Comparison of ENCODE assay signal across 9 mouse cellular contexts in the genomic region with DNA sequence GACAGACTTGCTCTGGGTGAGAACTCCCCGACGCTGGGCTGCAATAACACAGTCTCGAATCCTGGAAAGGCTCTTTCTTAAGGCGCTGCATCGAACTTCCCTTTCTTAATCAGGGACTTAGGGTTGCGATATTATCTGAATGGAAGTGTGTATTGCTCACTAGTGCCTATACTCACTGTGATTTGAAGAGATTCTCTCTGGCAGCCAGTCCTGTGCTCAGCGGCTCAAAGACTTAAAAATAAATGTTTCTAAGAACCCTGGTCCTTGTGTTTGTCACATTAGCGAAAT. TPM values are rescaled to one million over a fixed set of nuclear protein-coding genes. Genes with fewer than 3 reads are reported as not detected.
A peak's percentile ranks its signal among the peaks of the same experiment; 100 is the strongest.
DNase-seq lines count a peak whose midpoint lies in the region; ATAC-seq lines count a peak whose summit lies in the region.
"Had no signal": no experiment of that assay in that cellular context is flagged by ENCODE, and none has a peak within 500 bp of the region (broad histone marks: within the 10 kb centered on the region; RNA-seq: fewer than 3 reads in every experiment).

No protein-coding gene starts in this region.

- H3K4me1 ChIP-seq in heart, embryonic 13.5 days, result peaks cover 27% of the 10 kb centered on the region
- peaks cover 18% of the 10 kb centered on the region for H3K4me1 ChIP-seq in embryonic facial prominence, embryonic 10.5 days
- H3K4me1 ChIP-seq in hindbrain, embryonic 13.5 days (replicated peaks), result peaks cover 15% of the 10 kb centered on the region
- H3K4me1 ChIP-seq in midbrain, embryonic 11.5 days (ENCODE audit: control insufficient read depth, insufficient read depth, low read length), result peaks cover 8% of the 10 kb centered on the region

- DNase-seq in heart, postnatal 36 days, result no peak
- DNase-seq in embryonic facial prominence, embryonic 10.5 days (ENCODE audit: low spot score), result no peak
- no peak for DNase-seq in midbrain, embryonic 11.5 days (ENCODE audit: low spot score, missing footprints)
- DNase-seq in adrenal gland, postnatal 10 days, result no peak
- DNase-seq in right cerebral cortex, postnatal 10 days (ENCODE audit: low spot score in 2 of 2), result no peak

- H3K4me2 ChIP-seq in heart, embryonic 13.5 days, result peak overlapping the region; percentile 94
- peak overlapping the region; percentile 96 for H3K4me2 ChIP-seq in hindbrain, embryonic 13.5 days
- peak overlapping the region; percentile 88; the same call in 1 of the 2 replicates for H3K4me2 ChIP-seq in midbrain, embryonic 11.5 days

- no peaks in the 10 kb centered on the region for H3K9me3 ChIP-seq in heart, embryonic 13.5 days
- H3K9me3 ChIP-seq in embryonic facial prominence, embryonic 10.5 days, result no peaks in the 10 kb centered on the region
- H3K9me3 ChIP-seq in hindbrain, embryonic 13.5 days, result no peaks in the 10 kb centered on the region
- H3K9me3 ChIP-seq in midbrain, embryonic 11.5 days (ENCODE audit: control insufficient read depth, low read length), result no peaks in the 10 kb centered on the region

- intact Hi-C loops in heart, postnatal 36 days (cut with DNase I), result loop anchor here (5.0 kb wide), 1 partner anchor 39 kb away; no protein-coding TSS in a partner anchor

- no peak overlapping the region for H3K27ac ChIP-seq in heart, embryonic 13.5 days (replicated peaks)
- no peak overlapping the region for H3K27ac ChIP-seq in embryonic facial prominence, embryonic 10.5 days (replicated peaks)
- H3K27ac ChIP-seq in hindbrain, embryonic 13.5 days, result no peak overlapping the region
- no peak overlapping the region for H3K27ac ChIP-seq in midbrain, embryonic 11.5 days (ENCODE audit: low read depth, low read length)

- peak overlapping the region; percentile 90 for H3K9ac ChIP-seq in heart, embryonic 13.5 days
- H3K9ac ChIP-seq in hindbrain, embryonic 13.5 days, result peak overlapping the region; percentile 77; the same call in 1 of the 2 replicates
- H3K9ac ChIP-seq in midbrain, embryonic 11.5 days (ENCODE audit: low read length), result no peak overlapping the region

- H3K27me3 ChIP-seq in heart, embryonic 13.5 days (replicated peaks), result peaks cover 8% of the 10 kb centered on the region; the same call in 1 of the 2 replicates
- peaks cover 32% of the 10 kb centered on the region for H3K27me3 ChIP-seq in embryonic facial prominence, embryonic 10.5 days (replicated peaks; ENCODE audit: low read depth, poor library complexity, severe bottlenecking)
- H3K27me3 ChIP-seq in hindbrain, embryonic 13.5 days, result peaks cover 35% of the 10 kb centered on the region
- peaks cover 7% of the 10 kb centered on the region; the same call in 1 of the 2 replicates for H3K27me3 ChIP-seq in midbrain, embryonic 11.5 days (ENCODE audit: control insufficient read depth, insufficient read depth, low read length)

- peak overlapping the region; percentile 86 for H3K4me3 ChIP-seq in heart, embryonic 13.5 days
- peak overlapping the region; percentile 82 for H3K4me3 ChIP-seq in embryonic facial prominence, embryonic 10.5 days
- peak overlapping the region; percentile 81 for H3K4me3 ChIP-seq in hindbrain, embryonic 13.5 days
- peak overlapping the region; percentile 81; the same call in 1 of the 2 replicates for H3K4me3 ChIP-seq in midbrain, embryonic 11.5 days (ENCODE audit: low read depth, low read length)

- no peaks in the 10 kb centered on the region for H3K36me3 ChIP-seq in heart, embryonic 13.5 days
- H3K36me3 ChIP-seq in embryonic facial prominence, embryonic 10.5 days (replicated peaks), result no peaks in the 10 kb centered on the region
- H3K36me3 ChIP-seq in hindbrain, embryonic 13.5 days, result no peaks in the 10 kb centered on the region
- H3K36me3 ChIP-seq in midbrain, embryonic 11.5 days (ENCODE audit: control insufficient read depth, insufficient read depth, low read length), result no peaks in the 10 kb centered on the region

- 35% methylated on average over 8 of the region's 8 CpGs for WGBS in heart, embryonic 13.5 days
- 45% methylated on average over 8 of the region's 8 CpGs for WGBS in embryonic facial prominence, embryonic 10.5 days
- 48% methylated on average over 8 of the region's 8 CpGs for WGBS in hindbrain, embryonic 13.5 days
- WGBS in midbrain, embryonic 11.5 days, result 45% methylated on average over 8 of the region's 8 CpGs

- ATAC-seq in heart, embryonic 13.5 days (ENCODE audit: extremely low read depth, insufficient number of reproducible peaks, low FRiP score, low TSS enrichment), result no peak
- no peak for ATAC-seq in hindbrain, embryonic 13.5 days (ENCODE audit: low FRiP score)
- no peak for ATAC-seq in midbrain, embryonic 11.5 days (ENCODE audit: low FRiP score)
- ATAC-seq in erythroblast, adult 5-6 weeks (replicated peaks; ENCODE audit: low FRiP score, poor library complexity, severe bottlenecking), result no peak
- ATAC-seq: CD4-positive, CD25-positive, alpha-beta regulatory T cell, adult 4 months had no signal

RNA-seq across cellular contexts. Expression of gene Slc4a4, which starts 1.7 kb away (rescaled TPM):
- 3.1 and 3.9 TPM in 2 replicates for polyA plus RNA-seq in heart, embryonic 13.5 days (2015; fragmentation: Nextera tagmentation; extraction: Ambion mirVana)
- total RNA-seq in heart, postnatal 36 days (2021), result 10 to 100 TPM; 22.4 to 32.2 TPM
- polyA plus RNA-seq in embryonic facial prominence, embryonic 10.5 days (2016; fragmentation: Nextera tagmentation; extraction: Ambion mirVana), result 1.7 TPM in 2 replicates
- 3.1 and 3.3 TPM in 2 replicates for polyA plus RNA-seq in hindbrain, embryonic 13.5 days (2015; fragmentation: Nextera tagmentation; extraction: Ambion mirVana)
- polyA plus RNA-seq in midbrain, embryonic 11.5 days (2014; fragmentation: Nextera tagmentation; extraction: Ambion mirVana), result 1.6 and 2.2 TPM in 2 replicates
- total RNA-seq in erythroblast, adult 5-6 weeks (2015; ENCODE audit: low replicate concordance), result not detected in 2 replicates
- total RNA-seq in erythroblast, adult 5-6 weeks (2017; ENCODE audit: low replicate concordance), result not detected in 2 replicates
- total RNA-seq in adrenal gland, postnatal 10 days (2021), result 100 to 1,000 TPM in 1 of 2 experiments, 10 to 100 TPM in 1; 99.5 to 108 TPM
- polyA plus RNA-seq: CD4-positive, CD25-positive, alpha-beta regulatory T cell, adult 4 months had no signal
